Mouse (Mus musculus): ENCODE data around the gene Hectd4.

Gene Hectd4

DNA sequence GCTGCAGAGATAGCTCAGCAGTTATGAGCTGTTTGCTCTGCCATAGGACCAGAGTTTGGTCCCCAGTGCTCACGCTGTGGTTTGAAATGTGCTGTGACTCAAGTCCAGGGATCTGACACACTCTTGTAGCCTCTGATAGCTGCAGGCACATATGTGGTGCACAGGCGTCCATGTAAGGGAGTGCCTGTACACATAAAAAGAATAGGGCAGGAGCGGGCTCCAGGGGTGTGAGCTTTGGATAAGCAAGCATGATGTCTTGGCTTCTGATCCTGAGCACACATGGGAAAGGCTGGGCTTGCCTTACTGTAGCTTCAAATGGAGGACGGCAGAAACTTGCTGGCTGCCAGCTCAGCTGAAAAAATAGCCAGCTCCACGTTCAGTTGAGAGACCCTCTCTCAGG, 175.6 kb downstream of the Hectd4 start:
- no peak for DNase-seq (ENCODE audit: low spot score in 2 of 2)

- DNase-seq (ENCODE audit: low spot score in 2 of 2) = peak; percentile 90 to 93
Observed at GRCm38 (mm10) chr5:121397187-121398145, 177.4 kb downstream of the Hectd4 start, which contains the start of gene Naa25. TSS of gene Naa25 (plus strand) at chr5:121397936.

GRCm38 (mm10) chr5:121398146-121398964, 178.3 kb downstream of the Hectd4 start:
- DNase-seq (ENCODE audit: low spot score in 2 of 2) = no peak

DNA sequence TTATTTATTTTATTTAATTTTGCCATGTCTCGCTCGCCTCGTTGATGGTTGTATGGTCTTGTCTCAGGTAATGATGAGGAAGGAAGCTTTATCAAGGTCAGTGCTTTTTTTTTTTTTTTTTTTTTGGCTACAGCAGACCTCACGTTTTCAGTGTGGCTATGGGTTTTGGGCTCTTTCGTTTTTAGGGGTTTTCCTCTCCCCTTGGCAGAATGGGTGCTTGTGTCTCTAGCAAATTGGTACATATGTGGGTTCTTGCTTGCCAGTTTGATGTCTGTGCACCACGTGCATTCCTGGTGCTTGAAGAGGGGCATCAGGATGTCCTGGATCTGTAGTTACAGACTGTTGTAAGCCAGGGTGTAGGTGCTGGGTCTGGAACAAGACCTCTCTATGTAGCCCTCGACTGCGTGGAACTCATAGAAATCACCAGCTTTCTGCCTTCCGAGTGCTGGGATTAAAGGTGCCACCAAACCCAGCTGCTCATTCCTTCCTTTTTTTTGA, 179.0 kb downstream of the Hectd4 start:
- DNase-seq (ENCODE audit: low spot score in 2 of 2) = no peak

DNA sequence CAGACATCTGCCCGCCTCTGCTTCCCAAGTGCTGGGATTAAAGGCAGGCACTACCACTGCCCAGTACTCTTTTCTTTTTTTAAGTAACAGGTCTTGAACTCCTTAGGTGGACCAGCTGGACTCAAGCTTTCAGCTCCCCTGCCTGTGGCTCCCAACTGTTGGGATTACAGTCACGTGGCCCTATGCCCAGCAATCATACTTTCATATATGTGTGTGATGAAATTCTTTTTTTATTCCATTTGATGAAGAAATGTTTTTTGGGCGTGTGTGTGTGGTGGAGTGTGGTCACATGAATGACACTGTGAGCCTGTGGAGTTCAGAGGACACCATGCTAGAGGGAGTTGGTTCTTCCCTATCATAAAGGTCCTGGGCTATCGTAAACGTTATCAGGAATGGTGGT, 179.5 kb downstream of the Hectd4 start:
- no peak for DNase-seq (ENCODE audit: low spot score in 2 of 2)

DNA sequence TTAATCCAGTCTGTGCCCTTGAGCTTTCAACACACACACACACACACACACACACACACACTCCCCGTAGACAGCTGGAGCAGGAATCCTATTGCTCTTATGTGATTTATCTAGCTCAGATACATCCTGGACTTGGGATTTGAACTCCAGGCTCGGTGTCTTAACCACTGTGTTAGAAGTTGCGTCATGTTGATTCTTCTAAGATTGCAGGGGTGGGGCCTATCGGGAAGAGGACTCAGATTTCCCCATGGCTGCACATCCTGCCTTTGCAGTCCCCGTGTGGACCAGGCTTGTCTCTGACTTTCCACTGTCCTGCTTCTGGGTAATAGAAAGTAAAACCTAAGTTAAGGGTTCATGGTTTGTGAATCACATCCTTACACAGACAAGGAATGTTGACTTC, 180.0 kb downstream of the Hectd4 start:
- no peak for DNase-seq (ENCODE audit: low spot score in 2 of 2)

- no peak for DNase-seq (ENCODE audit: low spot score in 2 of 2)
Observed at GRCm38 (mm10) chr5:121400849-121401248, 180.8 kb downstream of the Hectd4 start.

DNA sequence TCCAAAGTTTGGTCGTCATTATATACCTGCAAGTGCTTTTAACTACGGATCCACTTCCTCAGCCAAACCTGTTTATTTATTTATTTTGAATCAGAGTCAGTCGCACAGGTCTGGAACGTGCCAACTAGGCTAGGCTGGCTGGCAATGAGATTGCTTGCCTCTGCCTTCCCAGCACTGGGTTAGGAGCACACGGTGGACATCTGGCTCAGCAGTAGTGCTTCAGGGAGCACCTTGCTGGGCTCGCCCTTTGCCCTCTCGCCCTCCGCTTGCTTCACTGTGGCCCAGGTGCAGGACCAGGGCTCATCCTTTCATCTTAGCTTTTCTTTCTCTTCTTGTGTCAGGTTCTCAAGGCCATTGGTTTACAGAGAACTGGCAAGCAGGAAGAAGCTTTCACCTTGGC, 187.8 kb downstream of the Hectd4 start:
- no peak for DNase-seq (ENCODE audit: low spot score in 2 of 2)

DNA sequence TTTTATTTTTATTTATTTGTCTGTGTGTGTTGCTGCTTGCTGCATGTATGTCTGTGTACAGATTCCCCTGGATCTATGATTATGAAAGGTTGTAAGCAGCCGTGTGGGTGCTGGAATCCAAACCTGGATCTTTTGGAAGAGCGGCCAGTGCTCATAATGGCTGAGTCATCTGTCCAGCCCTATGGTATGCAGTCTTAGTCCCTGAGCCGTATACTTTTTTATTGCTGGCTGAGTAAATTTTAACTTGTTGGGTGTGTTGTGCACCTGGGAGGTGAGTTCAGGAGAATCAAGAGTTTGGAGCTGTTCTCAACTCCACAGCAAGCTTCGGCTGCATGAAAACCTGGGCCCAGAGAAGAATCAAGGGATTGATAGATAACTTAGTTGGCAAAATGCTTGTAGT, 191.0 kb downstream of the Hectd4 start:
- DNase-seq (ENCODE audit: low spot score in 2 of 2) = no peak

All from frontal cortex, postnatal 10 days (tissue).